Mouse (Mus musculus) kidney, adult 2 months (tissue): ENCODE measurements around the gene Cdc5l.

Experiments used
- CTCF ChIP-seq: fragments of 200-500 bp; conservative IDR thresholded peaks from 2 replicates; pipeline ENCODE4 v1.5.1; 2011; ENCODE audit warnings: low read depth, mild to moderate bottlenecking, control low read depth, low read length, moderate library complexity, mixed read lengths; ENCODE audit not compliant: insufficient read depth, insufficient read length
- POLR2A ChIP-seq: fragments of 200-500 bp; IDR thresholded peaks from one replicate; pipeline ENCODE4 v1.6.1; 2011; ENCODE audit warnings: low read depth, low read length, control low read depth

- TF ChIP-seq CTCF (no peak), POLR2A (no peak)
These were observed 16.1 kb downstream of the Cdc5l start for GRCm38 (mm10) chr17:45417387-45417786.
